8 mouse cellular contexts compared by ENCODE assay signal in the genomic region with DNA sequence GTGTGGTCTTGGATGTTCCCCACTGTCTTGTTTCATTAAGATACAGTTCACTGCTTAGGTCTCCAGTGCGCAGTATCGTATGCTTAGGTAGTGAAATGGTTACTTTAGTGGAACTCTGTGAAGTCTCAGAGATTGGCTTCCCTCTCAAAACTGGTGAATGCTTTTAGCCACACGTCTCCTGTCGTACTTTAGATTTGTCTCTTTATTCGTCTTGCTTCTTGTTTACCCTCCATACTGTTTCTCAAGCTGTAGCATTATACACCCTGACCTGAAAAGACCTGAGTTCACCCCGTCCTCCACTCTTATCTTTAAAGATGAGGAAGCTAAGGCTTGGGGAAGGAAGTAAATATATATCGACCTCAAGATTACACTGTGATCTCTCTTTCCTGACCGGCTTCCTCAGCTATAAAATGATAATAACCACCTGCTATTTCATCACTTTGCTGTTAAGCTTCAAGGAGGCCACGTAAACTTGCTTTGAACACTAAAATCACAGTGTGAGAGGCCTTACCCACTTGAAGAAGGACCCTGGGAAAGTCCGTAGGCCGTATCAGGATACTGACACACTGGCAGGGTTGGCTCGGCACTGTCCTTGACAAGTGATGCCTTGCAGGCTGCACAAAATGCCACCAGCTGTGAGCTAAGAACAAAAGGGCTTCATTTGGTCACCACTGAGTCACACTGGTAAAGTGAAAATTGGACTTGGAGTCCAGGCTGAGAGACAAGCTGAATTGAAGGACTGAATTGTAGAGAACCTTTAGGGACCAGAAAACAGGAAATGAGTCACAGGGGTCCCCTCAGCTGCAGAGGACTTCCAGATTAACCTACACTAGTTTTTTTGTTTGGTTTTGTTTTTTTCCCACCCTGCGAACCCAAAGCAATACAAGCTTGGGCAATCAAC. TPM values are rescaled to one million over a fixed set of nuclear protein-coding genes. Genes with fewer than 3 reads are reported as not detected.
DNase-seq lines count a peak whose midpoint lies in the region; ATAC-seq and TF ChIP-seq lines count a peak whose summit lies in the region.

No protein-coding gene starts in this region.

- in situ Hi-C loops in ES-E14 (cut with MboI; ENCODE audit: low sequenced_read_pairs in 2 of 2, unreplicated experiment in 2 of 2) = no loop called here

- peak overlapping the region; percentile 15 to 23; a peak in 2 of 4 replicates for H3K27ac ChIP-seq in heart, embryonic 14.5 days (replicated peaks in 1 of 2; ENCODE audit: control insufficient read depth in 1 of 2, insufficient read depth in 1 of 2, low read depth in 2 of 2, low read length in 2 of 2)
- H3K27ac ChIP-seq in ES-E14 (ENCODE audit: insufficient read depth, low read depth, low read length, poor library complexity, severe bottlenecking) = no peak overlapping the region
- H3K27ac ChIP-seq in forebrain, embryonic 16.5 days (ENCODE audit: low read length) = no peak overlapping the region
- H3K27ac ChIP-seq in liver, embryonic 15.5 days (replicated peaks) = peak overlapping the region; percentile 77

- H3K9me3 ChIP-seq in heart, embryonic 14.5 days (ENCODE audit: control insufficient read depth, low read length) = no peaks in the 10 kb centered on the region
- no peaks in the 10 kb centered on the region for H3K9me3 ChIP-seq in ES-E14 (ENCODE audit: control insufficient read depth, insufficient read depth, low read depth, low read length)
- H3K9me3 ChIP-seq in forebrain, embryonic 16.5 days (ENCODE audit: control insufficient read depth, low read length) = no peaks in the 10 kb centered on the region
- H3K9me3 ChIP-seq in liver, embryonic 15.5 days (replicated peaks) = no peaks in the 10 kb centered on the region

- ATAC-seq in heart, embryonic 14.5 days (ENCODE audit: insufficient number of reproducible peaks, insufficient read depth, low FRiP score, low read depth) = no peak
- ATAC-seq in forebrain, embryonic 16.5 days = no peak
- ATAC-seq in liver, embryonic 15.5 days (ENCODE audit: insufficient read depth) = no peak

- peak overlapping the region; percentile 75 to 97 for H3K4me3 ChIP-seq in heart, embryonic 14.5 days (ENCODE audit: control insufficient read depth in 1 of 2, insufficient read depth in 1 of 2, low read depth in 1 of 2, low read length in 2 of 2)
- peak overlapping the region; percentile 89 to 93 for H3K4me3 ChIP-seq in ES-E14 (ENCODE audit: insufficient read depth in 1 of 2, low read depth in 1 of 2, low read length in 2 of 2, poor library complexity in 1 of 2, severe bottlenecking in 1 of 2)
- H3K4me3 ChIP-seq in forebrain, embryonic 16.5 days (replicated peaks; ENCODE audit: low read length) = peak overlapping the region; percentile 96
- peak overlapping the region; percentile 93 for H3K4me3 ChIP-seq in liver, embryonic 15.5 days (replicated peaks)

- no peak for DNase-seq in heart, postnatal 25 days (ENCODE audit: low spot score)
- DNase-seq in ES-E14 (ENCODE audit: low read depth, low spot score) = no peak
- no peak for DNase-seq in left cerebral cortex, postnatal 4 days
- no peak for DNase-seq in right cerebral cortex, postnatal 4 days
- no peak for DNase-seq in c-Kit-positive CD71-positive TER-119-positive erythroid progenitor cells, embryonic 14.5 days (ENCODE audit: low spot score)

- H3K36me3 ChIP-seq in heart, embryonic 14.5 days (ENCODE audit: control insufficient read depth, insufficient read depth, low read length) = peaks cover 57% of the 10 kb centered on the region
- peaks cover 34% of the 10 kb centered on the region for H3K36me3 ChIP-seq in ES-E14 (ENCODE audit: control insufficient read depth, insufficient read depth, low read length, poor library complexity, severe bottlenecking)
- H3K36me3 ChIP-seq in forebrain, embryonic 16.5 days (ENCODE audit: control insufficient read depth, insufficient read depth) = peaks cover 27% of the 10 kb centered on the region
- H3K36me3 ChIP-seq in liver, embryonic 15.5 days (replicated peaks) = peaks cover 62% of the 10 kb centered on the region

- peak overlapping the region; percentile 93 for H3K4me2 ChIP-seq in heart, embryonic 14.5 days (ENCODE audit: low read length)
- peak overlapping the region; percentile 92 for H3K4me2 ChIP-seq in forebrain, embryonic 16.5 days (ENCODE audit: low read length)
- peak overlapping the region; percentile 94 for H3K4me2 ChIP-seq in liver, embryonic 15.5 days

- H3K27me3 ChIP-seq in heart, embryonic 14.5 days (ENCODE audit: control insufficient read depth, insufficient read depth, low read length) = no peaks in the 10 kb centered on the region
- H3K27me3 ChIP-seq in forebrain, embryonic 16.5 days (replicated peaks; ENCODE audit: control insufficient read depth, insufficient read depth, low read length) = no peaks in the 10 kb centered on the region
- no peaks in the 10 kb centered on the region for H3K27me3 ChIP-seq in liver, embryonic 15.5 days

- H3K9ac ChIP-seq in heart, embryonic 14.5 days (ENCODE audit: low read length) = peak overlapping the region; percentile 96; the same call in 1 of the 2 replicates
- peak overlapping the region; percentile 85; the same call in 1 of the 2 replicates for H3K9ac ChIP-seq in ES-E14 (ENCODE audit: insufficient read depth, low read depth, low read length, poor library complexity, severe bottlenecking)
- peak overlapping the region; percentile 94 for H3K9ac ChIP-seq in forebrain, embryonic 16.5 days (replicated peaks; ENCODE audit: low read depth, low read length)
- H3K9ac ChIP-seq in liver, embryonic 15.5 days = peak overlapping the region; percentile 90; the same call in 1 of the 2 replicates

- intact Hi-C loops in heart, postnatal 25 days (cut with DNase I) = no loop called here
- intact Hi-C loops in left cerebral cortex, postnatal 4 days (cut with DNase I) = no loop called here

- WGBS in heart, embryonic 14.5 days = 49% methylated on average over 13 of the region's 13 CpGs
- 75% methylated on average over 13 of the region's 13 CpGs for WGBS in forebrain, embryonic 16.5 days
- 30% methylated on average over 13 of the region's 13 CpGs for WGBS in liver, embryonic 15.5 days (ENCODE audit: insufficient replicate concordance)

- peaks cover 11 to 12% of the 10 kb centered on the region in 2 experiments for H3K4me1 ChIP-seq in heart, embryonic 14.5 days (ENCODE audit: control insufficient read depth in 2 of 2, insufficient read depth in 2 of 2, low read length in 2 of 2)
- H3K4me1 ChIP-seq in ES-E14 (ENCODE audit: control insufficient read depth in 2 of 2, insufficient read depth in 2 of 2, low read length in 2 of 2, poor library complexity in 1 of 2) = peaks cover 3 to 7% of the 10 kb centered on the region in 2 experiments; a peak in 1 of 4 replicates
- H3K4me1 ChIP-seq in forebrain, embryonic 16.5 days (replicated peaks; ENCODE audit: control insufficient read depth, insufficient read depth, low read length) = peaks cover 17% of the 10 kb centered on the region
- peaks cover 38% of the 10 kb centered on the region for H3K4me1 ChIP-seq in liver, embryonic 15.5 days (replicated peaks)

TF ChIP-seq in ES-E14, 5 proteins besides CTCF, POLR2A, EP300 and RAD21:
- TF ChIP-seq HCFC1 (IDR thresholded peaks at IDR 0.05; ENCODE audit: borderline replicate concordance, insufficient read depth, low read length) (no peak), ZC3H11A (IDR thresholded peaks at IDR 0.05; ENCODE audit: borderline replicate concordance, low read depth, low read length) (no peak), ZNF384 (IDR thresholded peaks at IDR 0.05; ENCODE audit: low read depth, low read length) (no peak), MAFK (IDR thresholded peaks at IDR 0.05; ENCODE audit: insufficient read depth, low read depth, low read length) (no peak), CHD2 (IDR thresholded peaks at IDR 0.05; ENCODE audit: low read depth, low read length) (no peak)

RNA-seq across cellular contexts. Expression of a gene that starts 0.7 kb away (rescaled TPM):
- polyA plus RNA-seq in heart, embryonic 14.5 days (2014; fragmentation: Nextera tagmentation; extraction: Ambion mirVana) = 65.5 and 67.7 TPM in 2 replicates
- 10 to 100 TPM; 34.6 to 37.6 TPM for total RNA-seq in heart, postnatal 25 days (2021)
- total RNA-seq in ES-E14 (2012; rRNA removed) = 23.8 and 33.0 TPM in 2 replicates
- polyA plus RNA-seq in forebrain, embryonic 16.5 days (2015; fragmentation: Nextera tagmentation; extraction: Ambion mirVana) = 169 and 197 TPM in 2 replicates
- 40.4 and 49.5 TPM in 2 replicates for polyA plus RNA-seq in liver, embryonic 15.5 days (2015; fragmentation: Nextera tagmentation; extraction: Ambion mirVana)
- total RNA-seq in left cerebral cortex, postnatal 4 days (2021) = 100 to 1,000 TPM; 110 to 122 TPM

RNA-seq across cellular contexts. Expression of a gene that starts 9.6 kb away (rescaled TPM):
- polyA plus RNA-seq in heart, embryonic 14.5 days (2014; fragmentation: Nextera tagmentation; extraction: Ambion mirVana) = 16.8 and 19.0 TPM in 2 replicates
- total RNA-seq in heart, postnatal 25 days (2021) = 1 to 10 TPM; 1.8 to 2.5 TPM
- total RNA-seq in ES-E14 (2012; rRNA removed) = 31.1 and 33.0 TPM in 2 replicates
- 34.7 and 44.1 TPM in 2 replicates for polyA plus RNA-seq in forebrain, embryonic 16.5 days (2015; fragmentation: Nextera tagmentation; extraction: Ambion mirVana)
- 38.6 and 46.9 TPM in 2 replicates for polyA plus RNA-seq in liver, embryonic 15.5 days (2015; fragmentation: Nextera tagmentation; extraction: Ambion mirVana)
- total RNA-seq in left cerebral cortex, postnatal 4 days (2021) = 10 to 100 TPM; 30.9 to 35.8 TPM

RNA-seq across cellular contexts. Expression of a gene that starts 13.9 kb away (rescaled TPM):
- polyA plus RNA-seq in heart, embryonic 14.5 days (2014; fragmentation: Nextera tagmentation; extraction: Ambion mirVana) = 39.4 and 40.2 TPM in 2 replicates
- 10 to 100 TPM; 16.0 to 18.0 TPM for total RNA-seq in heart, postnatal 25 days (2021)
- total RNA-seq in ES-E14 (2012; rRNA removed) = 35.3 and 41.6 TPM in 2 replicates
- polyA plus RNA-seq in forebrain, embryonic 16.5 days (2015; fragmentation: Nextera tagmentation; extraction: Ambion mirVana) = 56.0 and 56.1 TPM in 2 replicates
- 73.9 and 81.7 TPM in 2 replicates for polyA plus RNA-seq in liver, embryonic 15.5 days (2015; fragmentation: Nextera tagmentation; extraction: Ambion mirVana)
- total RNA-seq in left cerebral cortex, postnatal 4 days (2021) = 10 to 100 TPM; 31.0 to 38.1 TPM

RNA-seq across cellular contexts. Expression of a gene that starts 26.9 kb away (rescaled TPM):
- 91.6 and 96.7 TPM in 2 replicates for polyA plus RNA-seq in heart, embryonic 14.5 days (2014; fragmentation: Nextera tagmentation; extraction: Ambion mirVana)
- total RNA-seq in heart, postnatal 25 days (2021) = 10 to 100 TPM; 71.5 to 74.8 TPM
- 15.6 and 17.4 TPM in 2 replicates for total RNA-seq in ES-E14 (2012; rRNA removed)
- 62.2 and 67.9 TPM in 2 replicates for polyA plus RNA-seq in forebrain, embryonic 16.5 days (2015; fragmentation: Nextera tagmentation; extraction: Ambion mirVana)
- polyA plus RNA-seq in liver, embryonic 15.5 days (2015; fragmentation: Nextera tagmentation; extraction: Ambion mirVana) = 91.4 and 96.5 TPM in 2 replicates
- total RNA-seq in left cerebral cortex, postnatal 4 days (2021) = 10 to 100 TPM; 30.2 to 33.9 TPM

RNA-seq across cellular contexts. Expression of a gene that starts 48.4 kb away (rescaled TPM):
- polyA plus RNA-seq in heart, embryonic 14.5 days (2014; fragmentation: Nextera tagmentation; extraction: Ambion mirVana) = 34.3 and 34.7 TPM in 2 replicates
- 10 to 100 TPM; 32.8 to 34.4 TPM for total RNA-seq in heart, postnatal 25 days (2021)
- total RNA-seq in ES-E14 (2012; rRNA removed) = 14.0 and 21.4 TPM in 2 replicates
- polyA plus RNA-seq in forebrain, embryonic 16.5 days (2015; fragmentation: Nextera tagmentation; extraction: Ambion mirVana) = 32.5 and 36.2 TPM in 2 replicates
- polyA plus RNA-seq in liver, embryonic 15.5 days (2015; fragmentation: Nextera tagmentation; extraction: Ambion mirVana) = 27.0 and 29.6 TPM in 2 replicates
- 10 to 100 TPM; 34.9 to 36.1 TPM for total RNA-seq in left cerebral cortex, postnatal 4 days (2021)

Comparison
In these comparisons a context has a peak if more than half of its experiments do, and no peak if none do; other contexts are left out.
1. H3K27ac ChIP-seq: peak in heart, embryonic 14.5 days (2 of 2) and liver, embryonic 15.5 days (single experiment); none in ES-E14 (single experiment) and forebrain, embryonic 16.5 days (single experiment).
2. Peak in every context shown above with its lines, with median percentiles within 50 percentile points of each other: H3K4me2 ChIP-seq, H3K4me3 ChIP-seq and H3K9ac ChIP-seq.